Mouse (Mus musculus) thymus, adult 18-20 months (tissue): ENCODE data around the gene Gm10401.
A peak's percentile ranks its signal among the peaks of the same experiment; 100 is the strongest.

Source experiments
- DNase-seq, 2 experiments: peaks; one replicate each; pipeline ENCODE4 v3.0.0; 2022; ENCODE audit warnings: mixed read lengths in 2 of 2

The Gm10401 gene

GRCm38 (mm10) chr5:115098195-115098594, at the start of gene Gm10401:
Gm10401 (minus strand) TSS chr5:115098295.
- DNase-seq: no peak

- no peak for DNase-seq
Observed at GRCm38 (mm10) chr5:115147388-115147787, 49.3 kb upstream of the Gm10401 start.

GRCm38 (mm10) chr5:115146747-115147130, 48.6 kb upstream of the Gm10401 start:
- DNase-seq: no peak

GRCm38 (mm10) chr5:115145976-115146746, 48.1 kb upstream of the Gm10401 start:
- no peak for DNase-seq

- no peak for DNase-seq
Observed at GRCm38 (mm10) chr5:115145253-115145968, 47.3 kb upstream of the Gm10401 start.

GRCm38 (mm10) chr5:115144471-115144870, 46.4 kb upstream of the Gm10401 start:
- DNase-seq: no peak

GRCm38 (mm10) chr5:115143552-115143951, 45.5 kb upstream of the Gm10401 start:
- DNase-seq: no peak

GRCm38 (mm10) chr5:115142166-115142697, 44.1 kb upstream of the Gm10401 start:
- DNase-seq: no peak

GRCm38 (mm10) chr5:115140726-115141125, 42.6 kb upstream of the Gm10401 start:
- DNase-seq: no peak

- DNase-seq: no peak
Observed at GRCm38 (mm10) chr5:115139124-115139523, 41.0 kb upstream of the Gm10401 start.

GRCm38 (mm10) chr5:115134234-115135165, 36.4 kb upstream of the Gm10401 start, which contains the start of gene Unc119b:
Unc119b (minus strand) TSS chr5:115134975.
- peak; percentile 78 to 82 for DNase-seq

- DNase-seq: no peak
Observed at GRCm38 (mm10) chr5:115133358-115134066, 35.4 kb upstream of the Gm10401 start.

GRCm38 (mm10) chr5:115132465-115132864, 34.4 kb upstream of the Gm10401 start:
- DNase-seq: no peak

GRCm38 (mm10) chr5:115129328-115129727, 31.2 kb upstream of the Gm10401 start:
- no peak for DNase-seq

- DNase-seq: no peak
Observed at GRCm38 (mm10) chr5:115127421-115128179, 29.5 kb upstream of the Gm10401 start.

- no peak for DNase-seq
Observed at GRCm38 (mm10) chr5:115126578-115127312, 28.6 kb upstream of the Gm10401 start.

- peak; percentile 76 to 78 for DNase-seq
Observed at GRCm38 (mm10) chr5:115125211-115125871, 27.2 kb upstream of the Gm10401 start.

- no peak for DNase-seq
Observed at GRCm38 (mm10) chr5:115124690-115125089, 26.6 kb upstream of the Gm10401 start.

GRCm38 (mm10) chr5:115120978-115121377, 22.9 kb upstream of the Gm10401 start:
- DNase-seq: no peak
